ENCODE assay signal across 8 mouse cellular contexts in the genomic region with DNA sequence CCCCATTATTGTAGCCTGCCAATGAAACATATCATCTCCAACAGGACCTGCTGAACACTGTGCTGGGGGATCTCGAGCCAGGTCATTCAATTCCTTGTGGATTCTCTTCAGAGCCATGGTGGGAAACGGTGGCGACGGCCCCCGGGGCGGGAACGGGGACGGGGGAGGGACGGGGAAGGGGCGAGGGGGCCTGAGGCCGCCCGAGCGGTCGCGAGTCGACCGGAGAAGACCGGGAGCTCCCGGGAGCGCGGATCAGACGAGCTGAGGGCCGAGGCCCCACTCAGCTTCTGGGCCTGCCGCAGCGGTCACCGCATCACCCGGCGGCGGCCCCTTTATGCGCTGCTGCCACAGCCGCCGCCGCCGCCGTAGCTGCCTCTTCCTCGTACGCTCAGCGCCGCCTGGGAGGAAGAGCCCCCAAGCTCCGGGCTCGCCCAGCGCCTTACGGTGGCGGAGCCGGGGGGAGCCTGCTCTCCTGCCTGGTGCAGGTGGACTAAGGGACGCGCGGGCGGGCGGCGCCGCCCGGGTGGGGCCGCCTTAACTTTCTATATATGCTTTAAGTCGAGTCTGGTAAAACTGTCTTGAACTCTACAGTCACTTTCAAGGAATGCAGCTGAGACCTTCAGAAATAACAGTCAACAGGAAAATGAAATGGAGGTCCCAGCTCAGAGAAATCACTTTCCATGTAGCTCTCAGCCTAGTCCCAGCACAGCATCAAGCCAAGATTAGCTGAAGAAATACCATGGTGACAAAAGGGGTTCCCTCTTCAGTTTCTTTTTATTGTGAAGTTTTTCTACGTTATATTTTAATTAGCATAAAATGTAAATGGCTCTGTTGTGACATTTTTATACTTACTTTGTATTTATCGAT.
DNase-seq lines count a peak whose midpoint lies in the region; ATAC-seq and TF ChIP-seq lines count a peak whose summit lies in the region.
"Not testable (repeated sequence)": the region's sequence is repeated elsewhere in the genome, so short reads cannot be mapped to it uniquely, and the experiment has no call there.

No protein-coding gene starts in this region.

- WGBS in forebrain, postnatal 0 days, result 4% methylated on average over 40 of the region's 57 CpGs
- 5% methylated on average over 30 of the region's 57 CpGs for WGBS in liver, postnatal 0 days (ENCODE audit: insufficient replicate concordance)

- H3K27me3 ChIP-seq in forebrain, postnatal 0 days (ENCODE audit: insufficient read depth, low read length); liver, postnatal 0 days (ENCODE audit: insufficient read depth, low read length); testis, adult 2 months (ENCODE audit: control insufficient read depth, insufficient read depth, low read length): not testable (repeated sequence)

- ATAC-seq in forebrain, postnatal 0 days, result peak; percentile 84
- ATAC-seq in hematopoietic stem cell, adult 5-6 weeks (replicated peaks in 1 of 2; ENCODE audit: insufficient read depth in 1 of 2, low FRiP score in 2 of 2, low TSS enrichment in 1 of 2, low read depth in 1 of 2, poor library complexity in 2 of 2, severe bottlenecking in 2 of 2), result peak; percentile 60 to 75
- ATAC-seq in liver, postnatal 0 days, result peak; percentile 84

- peak overlapping the region; percentile 58 for H3K9ac ChIP-seq in forebrain, postnatal 0 days
- H3K9ac ChIP-seq in liver, postnatal 0 days (replicated peaks), result peak overlapping the region; percentile 54

- not testable (repeated sequence) for H3K9me3 ChIP-seq in forebrain, postnatal 0 days (ENCODE audit: low read length); liver, postnatal 0 days (ENCODE audit: low read length)

- H3K36me3 ChIP-seq in forebrain, postnatal 0 days (ENCODE audit: insufficient read depth); liver, postnatal 0 days (replicated peaks; ENCODE audit: insufficient read depth, low read length); testis, adult 2 months (ENCODE audit: control insufficient read depth, insufficient read depth, low read length): not testable (repeated sequence)

- not testable (repeated sequence) for H3K4me1 ChIP-seq in cortical plate, adult 2 months (ENCODE audit: control insufficient read depth, insufficient read depth, low read length); forebrain, postnatal 0 days (ENCODE audit: insufficient read depth); liver, postnatal 0 days (ENCODE audit: insufficient read depth); testis, adult 2 months (ENCODE audit: control insufficient read depth, insufficient read depth, low read length)

- DNase-seq in T-cell, adult 2 months (ENCODE audit: low spot score), result peak; percentile 11
- DNase-seq in forebrain, postnatal 0 days, result peak; percentile 36
- DNase-seq in kidney, postnatal 14 days, result peak; percentile 13
- not testable (repeated sequence) for DNase-seq in liver, postnatal 0 days
- peak; percentile 35 for DNase-seq in naive thymus-derived CD4-positive, alpha-beta T cell, adult 2 months (ENCODE audit: low read depth)

- not testable (repeated sequence) for TF ChIP-seq POLR2A in cortical plate, adult 2 months (IDR thresholded peaks at IDR 0.05; ENCODE audit: extremely low read depth, insufficient read depth, low read length); testis, adult 2 months (IDR thresholded peaks at IDR 0.05; ENCODE audit: control insufficient read depth, low read depth, low read length)

- peak overlapping the region; percentile 31; the same call in 1 of the 2 replicates for H3K4me3 ChIP-seq in cortical plate, adult 2 months (ENCODE audit: insufficient read depth, low read length)
- H3K4me3 ChIP-seq in forebrain, postnatal 0 days (ENCODE audit: low read depth, low read length), result peak overlapping the region; percentile 45
- H3K4me3 ChIP-seq in liver, postnatal 0 days (ENCODE audit: low read depth, low read length), result peak overlapping the region; percentile 43
- H3K4me3 ChIP-seq in testis, adult 2 months (ENCODE audit: control insufficient read depth, low read depth, low read length), result peak overlapping the region; percentile 65

- peak overlapping the region; percentile 68 for H3K4me2 ChIP-seq in forebrain, postnatal 0 days (ENCODE audit: low read depth)
- H3K4me2 ChIP-seq in liver, postnatal 0 days (ENCODE audit: low read depth, low read length), result peak overlapping the region; percentile 74

- TF ChIP-seq EP300 in liver, postnatal 0 days (IDR thresholded peaks at IDR 0.05; ENCODE audit: low read depth), result not testable (repeated sequence)

- TF ChIP-seq CTCF in cortical plate, adult 2 months (IDR thresholded peaks at IDR 0.05; ENCODE audit: extremely low read depth, insufficient read depth, low read length); forebrain, postnatal 0 days (IDR thresholded peaks at IDR 0.05; ENCODE audit: low read depth); liver, postnatal 0 days (IDR thresholded peaks at IDR 0.05; ENCODE audit: low read depth); testis, adult 2 months (IDR thresholded peaks at IDR 0.05; ENCODE audit: control insufficient read depth, insufficient read depth, insufficient replicate concordance, low read depth, low read length): not testable (repeated sequence)

- H3K27ac ChIP-seq in cortical plate, adult 2 months (ENCODE audit: insufficient read depth, low read length), result peak overlapping the region; percentile 37; the same call in 1 of the 2 replicates
- not testable (repeated sequence) for H3K27ac ChIP-seq in forebrain, postnatal 0 days (ENCODE audit: low read depth, low read length); liver, postnatal 0 days (ENCODE audit: low read depth); testis, adult 2 months (ENCODE audit: control insufficient read depth, insufficient read depth, low read depth, low read length)
